Mouse (Mus musculus) layer of hippocampus, postnatal 25 days (tissue): ENCODE results near the gene Cfdp1. TPM values are rescaled to one million over a fixed set of nuclear protein-coding genes. Genes with fewer than 3 reads are reported as not detected.

Experiments
- DNase-seq, 2 experiments: peaks; one replicate each; pipeline ENCODE4 v3.0.0; 2022; ENCODE audit warnings: mixed read lengths in 2 of 2, low spot score in 1 of 2; ENCODE audit errors: extremely low spot score in 1 of 2
- total RNA-seq, 2 experiments: library from RNA; stranded (reverse); gene quantifications; 2 replicates each; pipeline ENCODE4 v1.2.3; 2021

The Cfdp1 gene
- 10 to 100 TPM; 77.6 to 81.2 TPM for total RNA-seq

- peak; percentile 77 to 87 for DNase-seq
Observed at GRCm38 (mm10) chr8:111853861-111854501, at the start of gene Cfdp1. Cfdp1 (minus strand) TSS chr8:111854291.

DNA sequence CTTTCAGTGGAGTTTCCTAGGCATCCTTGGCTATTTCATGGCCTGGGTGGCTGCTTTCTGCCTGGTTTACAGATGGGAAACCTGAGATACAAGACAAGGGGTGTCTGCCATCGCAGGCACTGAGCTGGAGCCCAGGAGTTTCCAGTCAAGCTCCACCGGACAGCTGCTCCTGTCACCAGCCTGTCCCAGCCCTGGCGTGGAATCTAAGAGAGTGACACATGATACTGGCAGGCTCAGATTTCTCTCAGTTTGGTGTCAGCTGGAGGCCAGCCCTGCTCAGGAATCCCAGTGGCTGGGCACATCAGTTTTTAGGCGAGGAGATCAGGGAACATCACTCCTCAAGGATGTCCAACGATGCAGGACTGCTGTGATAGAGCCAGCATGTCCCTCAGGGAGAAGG, 48.0 kb upstream of the Cfdp1 start:
- DNase-seq: no peak

DNA sequence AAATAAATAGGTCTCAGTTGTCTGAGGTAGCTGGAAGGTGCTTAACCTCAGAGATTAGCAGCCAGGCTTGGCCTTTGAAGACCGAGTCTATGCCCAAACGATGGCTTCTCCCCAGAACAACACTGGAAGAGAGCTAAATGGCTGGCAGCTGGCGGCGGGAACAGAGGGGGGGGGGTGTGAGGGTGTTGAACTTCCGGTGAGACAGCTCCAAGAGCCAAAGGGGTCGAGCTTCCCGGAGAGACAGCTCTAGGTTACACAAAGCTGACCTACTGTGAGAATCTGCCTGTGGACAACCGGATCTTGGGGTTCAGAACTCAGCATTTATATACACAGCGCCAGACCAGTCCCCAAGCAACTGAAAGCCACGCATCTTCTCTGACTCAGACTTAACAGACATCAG, 44.5 kb upstream of the Cfdp1 start:
- no peak for DNase-seq

DNA sequence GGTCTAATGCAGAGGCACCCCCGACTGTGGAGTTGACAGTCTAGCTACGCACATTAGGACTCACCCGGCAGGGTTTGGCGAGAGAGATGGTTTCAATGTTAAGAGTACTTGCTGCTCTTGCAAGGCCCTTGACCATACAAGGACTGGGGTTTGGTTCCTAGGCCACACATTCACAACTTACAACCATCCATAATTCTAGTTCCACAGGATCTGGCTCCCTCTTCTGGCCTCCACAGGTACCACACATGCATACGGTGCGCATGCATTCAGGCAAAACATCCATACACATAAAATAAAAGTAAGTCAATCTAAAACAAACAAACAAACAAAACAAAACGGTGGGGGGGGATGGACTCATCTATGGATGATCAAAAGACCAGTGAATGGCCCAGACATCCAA, 40.9 kb upstream of the Cfdp1 start:
- no peak for DNase-seq

GRCm38 (mm10) chr8:111892615-111893014, 38.5 kb upstream of the Cfdp1 start:
- no peak for DNase-seq

- no peak for DNase-seq
Observed at GRCm38 (mm10) chr8:111891983-111892382, 37.9 kb upstream of the Cfdp1 start.

DNA sequence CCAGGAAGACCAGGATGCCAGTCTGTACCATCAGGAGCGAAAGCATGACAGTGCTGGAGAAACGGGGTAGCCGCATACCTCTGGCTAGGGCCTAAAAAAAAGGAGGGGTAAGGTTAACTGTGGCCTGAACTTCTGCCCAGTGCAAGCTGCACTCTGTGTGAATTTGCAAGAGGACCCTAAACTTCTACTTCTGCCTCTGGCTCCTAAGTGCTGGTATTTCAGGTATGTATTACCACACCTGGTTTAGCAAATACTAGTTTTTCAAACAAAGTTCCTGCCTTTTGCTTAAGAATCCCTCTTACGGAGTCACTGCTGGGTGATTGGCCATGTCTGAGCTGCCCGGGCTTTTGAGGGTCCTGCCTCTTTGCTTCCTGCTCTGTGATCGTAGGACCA, 36.8 kb upstream of the Cfdp1 start:
- DNase-seq: no peak

DNA sequence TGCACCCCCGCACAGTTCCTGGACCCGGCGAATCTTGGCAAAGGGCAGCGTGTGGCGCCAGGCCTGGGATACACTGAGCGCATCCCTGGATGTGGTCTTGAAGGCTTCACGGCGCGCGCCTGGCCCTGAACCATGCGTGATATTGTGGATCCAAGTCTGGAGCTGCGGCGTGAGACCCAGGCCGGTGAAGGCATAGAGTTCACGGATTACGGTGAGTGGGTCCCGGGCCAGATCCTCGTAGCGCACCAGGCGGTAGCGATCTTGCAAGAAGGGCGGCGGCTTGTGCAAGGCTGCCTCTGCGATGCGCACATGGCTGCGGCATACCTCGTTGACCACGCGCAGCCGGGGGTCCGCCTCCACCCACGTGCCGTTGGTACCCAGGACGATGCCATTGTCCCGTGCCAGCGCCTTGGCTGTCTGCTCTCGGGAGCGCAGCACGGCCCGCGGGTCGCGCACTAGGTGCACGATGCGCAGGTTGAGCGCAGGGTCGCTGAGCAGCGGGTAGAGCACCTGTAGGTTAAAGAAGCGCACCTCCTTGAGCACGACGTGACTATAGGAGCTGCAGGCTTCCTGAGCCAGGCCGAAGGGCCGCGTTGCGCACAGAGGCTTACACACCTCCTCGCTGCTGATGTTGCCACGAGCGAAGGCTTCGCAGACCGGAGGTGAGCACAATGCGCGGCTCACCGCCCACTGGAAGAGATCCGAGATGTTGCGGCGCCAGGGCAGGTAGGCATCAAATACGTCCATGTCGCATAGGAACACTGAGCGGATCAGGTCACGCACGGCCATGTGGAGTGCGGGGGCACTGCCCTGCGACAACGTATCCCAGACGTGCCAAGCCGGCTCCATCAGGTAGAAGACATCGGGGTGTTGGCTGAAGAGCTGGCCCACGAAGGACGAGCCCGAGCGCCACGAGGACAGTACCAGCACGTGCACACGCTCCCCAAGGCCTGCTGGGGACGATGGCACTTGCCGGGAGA, 36.1 kb upstream of the Cfdp1 start:
- DNase-seq: no peak

DNA sequence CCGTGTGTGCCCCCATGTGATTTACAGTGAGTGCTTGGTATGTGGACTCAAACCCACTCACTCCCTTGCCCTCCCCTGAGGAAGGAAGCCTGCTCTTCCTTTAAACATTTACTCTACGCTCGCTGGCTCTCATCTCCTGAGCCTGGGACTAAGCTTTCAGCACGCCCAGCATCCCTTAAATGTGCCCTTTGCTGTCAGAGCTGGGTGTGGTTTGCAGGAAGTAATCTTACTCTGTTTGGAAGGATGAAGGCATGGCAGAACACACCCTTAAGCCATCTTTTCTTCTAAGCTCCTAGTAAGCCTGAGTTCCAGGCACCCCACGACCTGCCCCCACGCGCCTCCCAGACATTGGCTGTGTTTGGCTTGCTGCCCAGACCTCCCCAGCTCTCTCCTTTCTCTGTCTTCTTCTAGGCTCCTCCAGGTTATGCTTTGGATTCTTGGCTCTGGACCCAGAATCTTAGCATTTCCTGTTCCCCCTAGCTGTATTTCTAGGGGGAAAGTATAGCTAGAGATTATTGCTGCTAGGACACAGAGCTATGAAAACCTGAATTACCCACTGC, 34.1 kb upstream of the Cfdp1 start:
- DNase-seq: no peak

DNA sequence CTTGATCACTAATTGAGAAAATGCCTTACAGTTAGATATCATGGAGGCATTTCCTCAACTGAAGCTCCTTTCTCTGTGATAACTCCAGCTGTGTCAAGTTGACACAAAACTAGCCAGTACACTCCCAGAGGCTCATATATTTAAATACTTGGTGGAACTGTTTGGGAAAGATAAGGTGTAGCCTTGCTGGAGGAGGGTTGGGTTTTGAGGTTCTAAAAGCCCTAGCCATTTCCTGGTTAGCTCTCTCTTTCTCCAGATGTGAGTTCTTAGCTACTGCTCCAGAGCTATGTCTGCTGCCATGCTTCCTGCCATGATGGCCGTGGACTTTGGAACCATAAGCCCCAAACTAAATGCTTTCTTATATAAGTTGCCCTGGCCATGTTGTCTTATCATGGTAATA, 33.4 kb upstream of the Cfdp1 start:
- no peak for DNase-seq

DNA sequence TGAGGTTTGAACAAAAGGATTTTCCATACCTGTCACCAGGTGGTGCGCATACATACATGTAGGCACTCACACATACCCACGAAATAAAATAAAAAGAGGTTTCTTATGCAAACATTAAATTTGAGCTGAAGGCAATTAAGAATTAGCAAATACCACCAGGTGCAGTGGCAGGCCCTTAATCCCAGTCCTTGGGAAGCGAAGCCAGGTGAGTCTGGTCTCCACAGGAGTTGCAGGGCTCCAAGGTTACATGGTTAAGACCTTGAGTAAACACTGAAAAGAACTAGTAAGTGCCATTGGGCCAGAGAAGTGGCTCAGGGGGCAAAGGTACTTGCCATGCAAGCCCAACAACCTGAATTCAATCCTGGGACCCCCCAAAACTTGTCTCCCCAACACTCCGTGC, 29.5 kb upstream of the Cfdp1 start:
- no peak for DNase-seq

- DNase-seq: peak in 1 of 2 experiments; percentile 40
Observed at GRCm38 (mm10) chr8:111881591-111881990, 27.5 kb upstream of the Cfdp1 start.

DNA sequence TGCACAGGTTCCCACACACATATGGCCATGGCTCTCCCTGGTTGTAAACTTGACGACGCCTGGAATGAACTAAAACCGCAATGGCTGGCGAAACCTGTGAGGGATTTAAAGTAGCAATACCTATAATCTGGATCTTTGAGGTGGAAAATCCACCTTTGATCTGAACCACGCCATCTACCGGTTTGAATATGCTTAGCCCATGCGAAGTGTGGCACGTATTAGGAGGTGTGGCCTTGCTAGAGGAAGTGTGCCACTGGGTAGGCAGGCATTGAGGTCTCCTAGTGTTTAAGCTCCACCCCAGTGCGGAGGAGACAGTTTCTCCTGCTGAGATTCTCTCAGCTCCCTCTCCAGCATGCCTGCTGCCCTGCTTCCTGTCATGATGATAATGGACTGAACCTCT, 23.6 kb upstream of the Cfdp1 start:
- no peak for DNase-seq

GRCm38 (mm10) chr8:111876355-111876948, 22.4 kb upstream of the Cfdp1 start, which contains the start of gene Tmem170:
Tmem170 (minus strand) TSS chr8:111876750.
- DNase-seq: peak; percentile 94 to 99

DNA sequence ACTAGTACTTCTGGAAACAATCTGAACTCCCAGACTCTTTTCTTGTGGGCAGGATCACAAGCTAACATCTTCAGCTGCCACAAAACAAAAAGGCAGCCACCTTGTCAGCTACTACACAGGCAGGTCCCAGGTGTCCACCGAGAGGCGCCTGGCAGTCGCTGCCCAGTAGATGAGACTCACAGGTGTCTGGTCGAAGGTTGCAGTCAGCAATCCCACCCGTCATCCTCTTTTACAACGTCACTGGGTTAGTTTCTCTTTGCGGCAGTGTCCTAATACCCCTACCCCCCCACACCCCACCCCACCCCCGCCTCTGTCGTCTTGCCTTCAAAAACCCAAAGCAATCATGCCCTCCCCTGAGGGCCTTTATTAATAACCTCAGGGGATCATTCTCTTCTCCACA, 21.7 kb upstream of the Cfdp1 start:
- no peak for DNase-seq

- no peak for DNase-seq
Observed at GRCm38 (mm10) chr8:111871278-111871677, 17.2 kb upstream of the Cfdp1 start.

DNA sequence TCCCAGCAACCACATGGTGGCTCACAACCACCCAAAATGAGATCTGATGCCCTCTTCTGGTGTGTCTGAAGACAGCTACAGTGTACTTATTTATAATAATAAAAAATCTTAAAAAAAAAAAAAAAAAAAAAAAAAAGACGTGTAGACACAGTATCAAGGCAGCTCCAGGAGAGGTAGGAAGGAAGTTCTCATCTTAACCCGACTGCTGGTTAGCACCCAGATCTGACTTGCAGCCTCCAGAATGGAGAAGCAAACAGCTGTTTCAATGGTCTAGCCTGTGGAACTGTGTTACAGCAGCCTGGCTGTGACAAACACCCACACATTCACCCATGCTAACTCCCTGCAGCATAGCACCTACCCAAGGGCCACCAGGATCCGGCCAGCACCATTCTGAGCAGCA, 16.3 kb upstream of the Cfdp1 start:
- DNase-seq: no peak

GRCm38 (mm10) chr8:111868664-111869063, 14.6 kb upstream of the Cfdp1 start:
- no peak for DNase-seq

DNA sequence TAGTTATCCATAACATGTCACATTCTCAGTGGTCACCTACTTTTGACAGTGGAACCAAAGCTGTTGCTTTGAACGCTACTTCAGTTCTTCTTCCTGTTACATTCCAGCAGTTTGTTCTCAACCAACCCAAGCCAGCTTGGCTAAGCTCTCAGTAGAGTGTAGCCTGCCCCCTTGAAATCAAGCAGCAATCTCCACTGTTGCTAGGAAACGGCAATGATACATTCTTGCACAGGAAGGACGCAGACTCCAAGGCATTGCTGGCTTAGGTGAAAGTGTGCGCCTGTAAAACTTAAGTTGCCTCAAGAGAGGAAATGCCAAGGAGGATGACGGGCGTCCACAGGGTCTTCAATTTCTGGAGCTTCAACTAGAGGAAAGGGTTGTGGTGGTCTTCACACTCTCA, 11.8 kb upstream of the Cfdp1 start:
- DNase-seq: no peak

DNA sequence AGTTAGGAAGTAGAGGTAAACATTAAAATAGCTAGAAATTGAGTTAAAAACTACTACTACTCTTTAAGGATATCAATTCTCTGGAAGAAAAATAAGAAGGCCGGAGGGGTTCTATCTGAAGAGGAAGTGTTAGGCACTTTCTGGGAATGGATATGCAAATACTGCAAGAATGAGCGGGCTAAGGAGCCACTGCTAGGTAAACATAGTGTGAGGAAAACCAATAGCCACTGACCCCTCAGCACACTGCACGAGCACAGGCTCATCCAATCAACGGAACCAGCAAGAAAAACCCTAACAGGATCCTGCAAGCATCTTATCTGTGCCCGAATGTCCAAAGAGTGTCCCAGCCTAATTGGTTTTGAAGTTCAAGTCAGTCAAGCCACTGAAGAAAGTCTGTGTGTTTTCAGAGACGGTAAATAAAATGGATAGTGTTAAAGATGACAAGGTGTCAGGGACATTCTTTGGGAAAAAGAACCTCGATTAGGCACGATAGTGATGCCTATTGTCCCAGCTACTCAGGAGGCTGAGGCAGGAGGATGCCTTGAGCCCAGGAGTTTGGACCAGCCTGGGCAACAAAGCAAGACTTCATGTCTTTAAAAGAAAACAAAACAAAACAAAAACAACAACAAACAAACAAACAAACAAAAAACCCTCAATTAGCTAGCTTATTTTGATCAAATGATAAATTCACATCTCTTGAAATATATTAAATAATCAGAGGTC, 11.2 kb upstream of the Cfdp1 start:
- no peak for DNase-seq
